Mouse (Mus musculus) adipocyte (in vitro differentiated cells): ENCODE results near the gene Mgst3.
"Not testable (repeated sequence)": the region's sequence is repeated elsewhere in the genome, so short reads cannot be mapped to it uniquely, and the experiment has no call there.

Source experiments
- DNase-seq: peaks from one replicate; pipeline ENCODE4 v3.0.0-alpha.2; 2016; ENCODE audit warnings: low spot score

The Mgst3 gene

DNA sequence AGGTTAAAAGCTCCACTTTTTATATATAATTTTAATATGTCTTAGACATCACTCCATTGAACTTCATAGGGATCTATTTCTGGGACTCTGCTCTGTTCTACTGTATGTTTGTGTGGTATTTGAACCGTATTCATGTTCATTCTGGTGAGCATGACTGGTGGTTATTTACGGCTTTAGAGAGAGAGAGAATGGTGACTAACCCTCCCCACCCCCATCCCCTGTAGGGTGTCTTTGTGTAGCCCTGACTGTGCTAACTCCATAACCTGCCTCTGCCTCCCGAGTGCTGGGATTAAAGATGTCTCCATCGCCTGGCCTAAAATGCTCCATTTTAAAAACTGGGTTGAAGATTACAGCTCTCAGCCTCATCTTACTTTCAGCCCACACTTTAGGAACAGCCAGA, 33.4 kb downstream of the Mgst3 start:
- no peak for DNase-seq

GRCm38 (mm10) chr1:167358731-167359130, 34.9 kb downstream of the Mgst3 start:
- DNase-seq = no peak

DNA sequence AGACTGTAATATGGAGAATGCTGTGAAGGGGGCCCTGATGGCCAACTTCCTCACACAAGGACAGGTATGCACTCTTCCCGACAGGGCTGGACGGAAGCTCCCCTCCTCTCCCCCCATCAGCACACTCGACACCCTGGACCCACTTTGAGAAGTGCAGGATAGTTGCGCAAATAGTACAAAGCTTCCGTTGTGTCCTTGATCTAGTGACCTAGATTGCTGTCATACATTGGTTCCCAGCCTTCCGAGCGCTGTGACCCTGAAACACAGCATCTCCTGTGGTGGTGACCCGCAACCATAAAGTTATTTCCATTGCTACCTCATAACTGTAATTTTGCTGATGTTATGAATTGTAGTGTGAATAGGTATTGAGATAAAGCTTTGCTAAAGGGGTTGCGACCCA, 36.3 kb downstream of the Mgst3 start:
- DNase-seq = no peak

GRCm38 (mm10) chr1:167352403-167352802, 41.2 kb downstream of the Mgst3 start:
- no peak for DNase-seq

DNA sequence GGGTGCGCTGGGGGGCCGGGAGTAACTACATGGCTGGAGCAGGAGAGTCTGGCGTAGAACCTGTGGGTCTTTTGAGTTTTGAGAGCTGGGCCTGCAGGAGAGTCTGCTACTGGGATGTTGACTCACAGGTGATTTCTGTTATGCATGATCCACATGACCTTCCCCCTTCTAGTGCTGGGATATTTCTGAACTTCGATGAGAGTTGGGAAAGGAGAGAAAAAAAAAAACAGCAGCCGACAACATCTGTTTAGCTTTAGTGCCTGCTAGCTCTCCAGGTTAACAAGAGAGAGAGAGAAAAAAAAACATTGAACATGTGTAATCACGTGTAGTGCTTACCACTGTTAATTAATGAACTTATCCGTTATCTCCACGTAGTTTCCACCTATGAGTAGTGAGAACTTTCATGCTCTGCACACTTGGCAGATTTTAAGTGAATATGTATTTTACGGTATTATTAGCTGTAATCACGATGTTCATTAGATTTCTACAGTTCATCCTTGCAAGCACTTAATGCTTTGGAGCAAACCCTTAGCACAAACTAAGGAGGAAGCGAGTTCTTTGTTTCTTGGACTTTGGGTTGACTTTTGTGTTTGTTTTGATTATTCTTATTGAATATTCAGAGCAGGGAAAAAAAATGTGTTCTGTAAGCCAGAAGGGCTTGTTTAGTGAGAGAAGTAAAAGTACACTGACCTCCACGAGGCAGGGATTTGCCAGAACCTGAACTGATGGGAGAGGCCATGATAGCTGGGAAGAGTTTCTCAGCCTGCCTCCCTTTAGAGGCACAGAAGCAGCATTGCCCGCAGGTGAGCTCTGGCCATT, 42.8 kb downstream of the Mgst3 start:
- DNase-seq = peak; percentile 57

DNA sequence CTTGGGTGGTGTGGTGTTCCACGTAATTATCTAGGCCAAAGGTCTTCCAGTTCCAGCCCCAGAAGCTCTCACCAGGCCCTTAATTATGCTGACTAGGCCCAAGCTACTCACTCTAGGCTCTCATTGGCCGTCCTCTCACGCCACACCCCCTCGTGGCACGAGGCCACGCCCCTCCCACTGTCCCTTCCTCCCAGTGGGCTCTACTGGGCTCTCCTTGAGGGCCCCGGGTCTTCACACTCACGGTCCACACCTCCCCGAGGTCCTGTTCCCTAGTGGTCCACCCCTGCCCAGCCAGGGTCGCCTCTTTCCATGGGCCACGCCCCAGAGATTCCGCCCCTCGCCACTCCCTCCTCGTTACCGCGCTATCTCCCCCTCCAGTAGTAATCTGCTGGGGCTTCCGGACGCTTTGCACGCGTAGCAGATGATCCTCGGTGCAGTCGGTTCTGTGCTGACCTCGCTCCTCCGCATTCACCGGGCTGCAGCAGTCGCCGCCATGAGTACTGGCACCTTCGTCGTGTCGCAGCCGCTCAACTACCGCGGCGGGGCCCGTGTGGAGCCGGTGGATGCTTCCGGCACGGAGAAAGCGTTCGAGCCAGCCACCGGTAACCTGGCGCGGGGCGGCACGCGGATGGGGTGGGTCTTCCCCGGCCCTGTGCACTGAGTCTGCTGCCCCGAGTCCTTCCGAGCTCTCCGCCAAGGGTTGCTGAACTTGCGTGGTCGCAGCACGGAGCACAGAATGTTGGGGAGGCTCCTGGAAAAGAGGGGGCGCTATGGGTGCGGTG, 43.6 kb downstream of the Mgst3 start, which contains the start of gene Aldh9a1:
TSS of gene Aldh9a1 (plus strand) at position 177 of the 782 bp plus-strand sequence.
- peak; percentile 96 for DNase-seq

DNA sequence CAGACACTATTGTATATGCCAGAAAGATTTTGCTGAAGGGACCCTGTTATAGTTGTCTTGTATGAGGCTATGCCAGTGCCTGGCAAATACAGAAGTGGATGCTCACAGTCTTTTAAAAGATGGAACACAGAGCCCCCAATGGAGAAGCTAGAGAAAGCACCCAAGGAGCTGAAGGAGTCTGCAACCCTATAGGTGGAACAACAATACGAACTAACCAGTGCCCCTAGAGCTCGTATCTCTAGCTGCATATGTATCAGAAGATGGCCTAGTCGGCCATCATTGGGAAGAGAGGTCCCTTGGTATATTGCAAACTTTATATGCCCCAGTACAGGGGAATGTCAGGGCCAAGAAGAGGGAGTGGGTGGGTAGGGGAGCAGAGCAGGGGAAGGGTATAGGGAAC, 44.4 kb downstream of the Mgst3 start:
- peak; percentile 33 for DNase-seq

- not testable (repeated sequence) for DNase-seq
Observed at GRCm38 (mm10) chr1:167345994-167346520, 47.6 kb downstream of the Mgst3 start.

DNA sequence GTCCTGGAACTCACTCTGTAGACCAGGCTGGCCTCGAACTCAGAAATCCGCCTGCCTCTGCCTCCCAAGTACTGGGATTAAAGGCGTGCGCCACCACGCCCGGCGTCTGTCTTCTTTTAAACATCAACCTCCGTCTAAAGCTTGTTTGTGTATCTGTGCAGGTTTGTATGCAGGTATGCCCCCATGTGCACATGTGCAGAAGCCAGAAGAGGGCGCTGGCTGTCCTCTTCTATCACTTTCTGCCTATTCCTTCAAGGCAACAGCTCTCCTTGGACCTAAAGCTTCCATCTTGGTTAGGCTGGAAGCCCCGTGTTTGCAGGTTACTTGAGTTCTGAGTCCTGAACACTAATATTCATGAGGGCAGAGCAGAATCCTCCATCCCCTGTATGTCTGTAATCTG, 50.8 kb downstream of the Mgst3 start:
- no peak for DNase-seq

- no peak for DNase-seq
Observed at GRCm38 (mm10) chr1:167340910-167341528, 52.6 kb downstream of the Mgst3 start.

GRCm38 (mm10) chr1:167340111-167340787, 53.4 kb downstream of the Mgst3 start:
- DNase-seq = no peak

GRCm38 (mm10) chr1:167339177-167339781, 54.4 kb downstream of the Mgst3 start:
- DNase-seq = no peak

- DNase-seq = peak; percentile 91
Observed at GRCm38 (mm10) chr1:167337463-167338095, 56.1 kb downstream of the Mgst3 start.

DNA sequence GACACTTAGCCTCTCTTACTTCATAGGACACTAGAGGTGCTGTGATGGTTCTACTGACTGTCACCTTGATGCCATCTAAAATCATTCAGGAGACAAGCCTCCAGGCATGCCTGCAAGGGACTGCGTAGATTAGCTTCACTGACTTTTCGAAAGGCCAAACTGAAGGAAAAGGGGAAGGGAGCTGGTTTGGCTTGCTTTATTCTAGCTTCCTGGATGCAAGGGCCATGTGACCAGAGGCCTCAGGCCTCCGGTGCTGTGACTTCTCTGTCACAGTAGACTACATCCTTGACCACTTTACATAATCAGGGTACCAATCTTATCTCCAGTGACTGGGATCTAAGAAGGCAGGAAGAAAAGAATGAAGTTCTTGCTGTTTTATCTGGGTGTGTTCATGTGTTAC, 57.2 kb downstream of the Mgst3 start:
- no peak for DNase-seq

GRCm38 (mm10) chr1:167331106-167331505, 62.5 kb downstream of the Mgst3 start:
- DNase-seq = no peak

DNA sequence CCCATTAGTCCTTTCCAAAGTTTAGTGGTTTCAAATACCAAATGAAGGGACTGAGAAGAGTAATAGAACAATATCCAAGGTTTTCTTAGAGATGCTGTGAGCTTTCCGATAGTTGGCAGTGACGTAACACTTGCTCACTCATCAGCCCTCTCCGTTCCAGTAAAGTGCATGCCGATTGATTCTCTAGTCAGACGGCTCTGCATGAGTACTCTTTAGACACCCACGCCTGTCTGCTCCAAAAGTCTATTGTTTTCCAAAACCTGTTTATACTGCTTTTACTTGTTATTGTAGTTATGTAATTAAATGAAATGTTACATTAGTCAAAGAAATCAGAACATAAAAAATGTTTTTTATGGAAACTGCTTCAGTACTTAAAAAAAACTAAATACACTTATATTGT, 64.9 kb downstream of the Mgst3 start:
- DNase-seq = no peak
